Mouse (Mus musculus): ENCODE data around the gene Me1. TPM values are rescaled to one million over a fixed set of nuclear protein-coding genes. Genes with fewer than 3 reads are reported as not detected.

The Me1 gene
- polyA plus RNA-seq, 1 experiment from 2014 or later, result 10.3 TPM

GRCm38 (mm10) chr9:86695199-86695817, 445 bp downstream of the Me1 start:
- H3K36me3 ChIP-seq (replicated peaks; ENCODE audit: insufficient read depth, low read length), result no peaks in the 10 kb centered on the region
- H3K27ac ChIP-seq (ENCODE audit: low read depth), result no peak overlapping the region
- no peak for TF ChIP-seq EP300 (IDR thresholded peaks at IDR 0.05; ENCODE audit: low read depth)
- TF ChIP-seq CTCF (IDR thresholded peaks at IDR 0.05; ENCODE audit: low read depth), result no peak
- H3K27me3 ChIP-seq (ENCODE audit: insufficient read depth, low read length), result 0 out of 2 replicates have a peak, but pooled peaks cover 5% of the 10 kb centered on the region
- peak overlapping the region; percentile 72 for H3K9ac ChIP-seq (replicated peaks)
- 7% methylated on average over 46 of the region's 56 CpGs for WGBS (ENCODE audit: insufficient replicate concordance)
- no peaks in the 10 kb centered on the region for H3K9me3 ChIP-seq (ENCODE audit: low read length)
- DNase-seq (peak; percentile 23), ATAC-seq (peak; percentile 56)
- no peaks in the 10 kb centered on the region for H3K4me1 ChIP-seq (ENCODE audit: insufficient read depth)
- H3K4me2 ChIP-seq (ENCODE audit: low read depth, low read length), result peak overlapping the region; percentile 87
- H3K4me3 ChIP-seq (ENCODE audit: low read depth, low read length), result peak overlapping the region; percentile 62

GRCm38 (mm10) chr9:86694644-86695043, 1.1 kb downstream of the Me1 start:
- Histone ChIP-seq H3K9ac (replicated peaks) (no peak overlapping the region), H3K9me3 (ENCODE audit: low read length) (no peaks in the 10 kb centered on the region), H3K4me1 (ENCODE audit: insufficient read depth) (no peaks in the 10 kb centered on the region), H3K36me3 (replicated peaks; ENCODE audit: insufficient read depth, low read length) (no peaks in the 10 kb centered on the region), H3K4me3 (ENCODE audit: low read depth, low read length) (0 out of 2 replicates have a peak overlapping the region, but pooled peaks have one; percentile 62), H3K4me2 (ENCODE audit: low read depth, low read length) (peak overlapping the region; percentile 87; the same call in 1 of the 2 replicates), H3K27me3 (ENCODE audit: insufficient read depth, low read length) (0 out of 2 replicates have a peak, but pooled peaks cover 5% of the 10 kb centered on the region), H3K27ac (ENCODE audit: low read depth) (no peak overlapping the region)
- ATAC-seq (no peak), DNase-seq (no peak)
- 80% methylated on average over 7 of the region's 7 CpGs for WGBS (ENCODE audit: insufficient replicate concordance)
- TF ChIP-seq CTCF (IDR thresholded peaks at IDR 0.05; ENCODE audit: low read depth), result no peak
- TF ChIP-seq EP300 (IDR thresholded peaks at IDR 0.05; ENCODE audit: low read depth), result no peak

GRCm38 (mm10) chr9:86693935-86694334, 1.8 kb downstream of the Me1 start:
- DNase-seq, result no peak

GRCm38 (mm10) chr9:86692676-86693075, 3.1 kb downstream of the Me1 start:
- Histone ChIP-seq H3K4me1 (ENCODE audit: insufficient read depth) (no peaks in the 10 kb centered on the region), H3K4me2 (ENCODE audit: low read depth, low read length) (no peak overlapping the region), H3K9me3 (ENCODE audit: low read length) (no peaks in the 10 kb centered on the region), H3K36me3 (replicated peaks; ENCODE audit: insufficient read depth, low read length) (no peaks in the 10 kb centered on the region), H3K27me3 (ENCODE audit: insufficient read depth, low read length) (0 out of 2 replicates have a peak, but pooled peaks cover 5% of the 10 kb centered on the region), H3K27ac (ENCODE audit: low read depth) (no peak overlapping the region), H3K4me3 (ENCODE audit: low read depth, low read length) (no peak overlapping the region), H3K9ac (replicated peaks) (no peak overlapping the region)
- no peak for TF ChIP-seq EP300 (IDR thresholded peaks at IDR 0.05; ENCODE audit: low read depth)
- peak; percentile 33; the same call in 1 of the 2 replicates for TF ChIP-seq CTCF (IDR thresholded peaks at IDR 0.05; ENCODE audit: low read depth)
- ATAC-seq, result no peak
- DNase-seq, result no peak
- 70% methylated on average over 3 of the region's 3 CpGs for WGBS (ENCODE audit: insufficient replicate concordance)

More at GRCm38 (mm10) chr9:86693935-86694334, 1.8 kb downstream of the Me1 start:
- H3K27me3 ChIP-seq (ENCODE audit: insufficient read depth, low read length), result 0 out of 2 replicates have a peak, but pooled peaks cover 5% of the 10 kb centered on the region
- no peak for TF ChIP-seq EP300 (IDR thresholded peaks at IDR 0.05; ENCODE audit: low read depth)
- no peak for TF ChIP-seq CTCF (IDR thresholded peaks at IDR 0.05; ENCODE audit: low read depth)
- WGBS (ENCODE audit: insufficient replicate concordance), result 55% methylated on average over 6 of the region's 6 CpGs
- no peak overlapping the region for H3K27ac ChIP-seq (ENCODE audit: low read depth)
- ATAC-seq, result no peak
- H3K36me3 ChIP-seq (replicated peaks; ENCODE audit: insufficient read depth, low read length), result no peaks in the 10 kb centered on the region
- H3K4me1 ChIP-seq (ENCODE audit: insufficient read depth), result no peaks in the 10 kb centered on the region
- H3K4me2 ChIP-seq (ENCODE audit: low read depth, low read length), result no peak overlapping the region
- no peak overlapping the region for H3K4me3 ChIP-seq (ENCODE audit: low read depth, low read length)
- H3K9me3 ChIP-seq (ENCODE audit: low read length), result no peaks in the 10 kb centered on the region
- H3K9ac ChIP-seq (replicated peaks), result no peak overlapping the region

GRCm38 (mm10) chr9:86692251-86692650, 3.5 kb downstream of the Me1 start:
- DNase-seq (no peak), ATAC-seq (no peak)
- TF ChIP-seq CTCF (IDR thresholded peaks at IDR 0.05; ENCODE audit: low read depth) (no peak), EP300 (IDR thresholded peaks at IDR 0.05; ENCODE audit: low read depth) (no peak)
- no peak overlapping the region for H3K27ac ChIP-seq (ENCODE audit: low read depth)
- WGBS (ENCODE audit: insufficient replicate concordance), result 82% methylated on average over 5 of the region's 5 CpGs
- 0 out of 2 replicates have a peak, but pooled peaks cover 5% of the 10 kb centered on the region for H3K27me3 ChIP-seq (ENCODE audit: insufficient read depth, low read length)
- H3K4me3 ChIP-seq (ENCODE audit: low read depth, low read length), result no peak overlapping the region
- H3K4me2 ChIP-seq (ENCODE audit: low read depth, low read length), result no peak overlapping the region
- H3K4me1 ChIP-seq (ENCODE audit: insufficient read depth), result no peaks in the 10 kb centered on the region
- H3K9ac ChIP-seq (replicated peaks), result no peak overlapping the region
- H3K9me3 ChIP-seq (ENCODE audit: low read length), result no peaks in the 10 kb centered on the region
- no peaks in the 10 kb centered on the region for H3K36me3 ChIP-seq (replicated peaks; ENCODE audit: insufficient read depth, low read length)

GRCm38 (mm10) chr9:86691101-86691500, 4.7 kb downstream of the Me1 start:
- Histone ChIP-seq H3K36me3 (replicated peaks; ENCODE audit: insufficient read depth, low read length) (no peaks in the 10 kb centered on the region), H3K4me3 (ENCODE audit: low read depth, low read length) (no peak overlapping the region), H3K9ac (replicated peaks) (no peak overlapping the region), H3K4me1 (ENCODE audit: insufficient read depth) (no peaks in the 10 kb centered on the region), H3K4me2 (ENCODE audit: low read depth, low read length) (no peak overlapping the region), H3K27me3 (ENCODE audit: insufficient read depth, low read length) (0 out of 2 replicates have a peak, but pooled peaks cover 5% of the 10 kb centered on the region), H3K27ac (ENCODE audit: low read depth) (no peak overlapping the region), H3K9me3 (ENCODE audit: low read length) (no peaks in the 10 kb centered on the region)
- no peak for ATAC-seq
- no peak for DNase-seq
- no peak for TF ChIP-seq CTCF (IDR thresholded peaks at IDR 0.05; ENCODE audit: low read depth)
- no peak for TF ChIP-seq EP300 (IDR thresholded peaks at IDR 0.05; ENCODE audit: low read depth)
- 83% methylated on average over 3 of the region's 3 CpGs for WGBS (ENCODE audit: insufficient replicate concordance)

All from liver, postnatal 0 days (tissue).